Mouse (Mus musculus) liver, adult 2 months (tissue): ENCODE measurements around the gene Slc4a5. TPM values are rescaled to one million over a fixed set of nuclear protein-coding genes. Genes with fewer than 3 reads are reported as not detected.

Source experiments
- DNase-seq: peaks from one replicate; pipeline ENCODE4 v3.0.0-alpha.2; 2011; ENCODE audit warnings: low read depth, low spot score; ENCODE audit errors: extremely low read depth
- H3K27ac ChIP-seq: fragments of 200-500 bp; replicated peaks from 2 replicates; pipeline ENCODE4 v1.5.1; 2012; ENCODE audit warnings: low read depth, mild to moderate bottlenecking, control low read depth, inconsistent platforms, low read length; ENCODE audit not compliant: insufficient read depth
- H3K27me3 ChIP-seq: fragments of 200-500 bp; 2 replicates; pipeline ENCODE4 v1.6.1; 2012; ENCODE audit warnings: mild to moderate bottlenecking, moderate library complexity, low read length, inconsistent platforms; ENCODE audit not compliant: control insufficient read depth, insufficient read depth
- H3K36me3 ChIP-seq: fragments of 200-500 bp; 2 replicates; pipeline ENCODE4 v1.6.1; 2012; ENCODE audit warnings: low read length, inconsistent platforms; ENCODE audit not compliant: control insufficient read depth, insufficient read depth
- H3K4me1 ChIP-seq: fragments of 200-500 bp; 2 replicates; pipeline ENCODE4 v1.6.1; 2011; ENCODE audit warnings: low read length; ENCODE audit not compliant: control insufficient read depth, insufficient read depth
- H3K4me3 ChIP-seq: fragments of 200-500 bp; 2 replicates; pipeline ENCODE4 v1.5.1; 2011; ENCODE audit warnings: low read depth, mild to moderate bottlenecking, control low read depth, low read length, moderate library complexity; ENCODE audit not compliant: insufficient read depth
- H3K79me2 ChIP-seq: fragments of 200-500 bp; 2 replicates; pipeline ENCODE4 v1.6.1; 2012; ENCODE audit warnings: inconsistent platforms, mild to moderate bottlenecking, low read length, moderate library complexity; ENCODE audit not compliant: control insufficient read depth, insufficient read depth
- H3K9ac ChIP-seq: fragments of 200-500 bp; 2 replicates; pipeline ENCODE4 v1.6.1; 2012; ENCODE audit warnings: low read depth, mild to moderate bottlenecking, control low read depth, inconsistent platforms, low read length
- CTCF ChIP-seq: fragments of 200-500 bp; IDR thresholded peaks from 2 replicates; pipeline ENCODE4 v1.5.1; 2011; ENCODE audit warnings: low read depth, low read length, control low read depth
- POLR2A ChIP-seq: fragments of 200-500 bp; IDR thresholded peaks from 2 replicates; pipeline ENCODE4 v1.6.1; 2011; ENCODE audit warnings: low read length, control low read depth; ENCODE audit not compliant: insufficient read depth; ENCODE audit errors: extremely low read depth
- WGBS: fragments of 180-500 bp; shearing (Covaris S2); methylation state at CpG from one replicate; pipeline ENCODE4 v1.1.7; 2018; 5-methylcytosine and 5-hydroxymethylcytosine counted together
- polyA plus RNA-seq: library from polyadenylated mRNA; depleted of rRNA; stranded (reverse); fragments of >200 nt; gene quantifications from 2 replicates; pipeline ENCODE4 v1.2.3, GENCODE M21; 2012
- total RNA-seq: library from RNA; depleted of rRNA; stranded (reverse); fragments of >200 nt; gene quantifications from 2 replicates; pipeline ENCODE4 v1.2.3, GENCODE M21; 2014

The Slc4a5 gene
- total and polyA plus RNA-seq, 2 experiments: under 0.01 to 0.28 TPM

- Histone ChIP-seq H3K36me3 (peaks cover 4% of the 10 kb centered on the region; the same call in 1 of the 2 replicates), H3K27me3 (no peaks in the 10 kb centered on the region), H3K4me1 (peaks cover 6% of the 10 kb centered on the region; the same call in 1 of the 2 replicates), H3K27ac (no peak overlapping the region), H3K9ac (no peak overlapping the region), H3K4me3 (no peak overlapping the region), H3K79me2 (peaks cover 15% of the 10 kb centered on the region; the same call in 1 of the 2 replicates)
- DNase-seq: no peak
- 93% methylated on average over 8 of the region's 8 CpGs for WGBS
- TF ChIP-seq CTCF (no peak), POLR2A (no peak)
These were observed 104.2 kb downstream of the Slc4a5 start for GRCm38 (mm10) chr6:83323652-83324419.

- Histone ChIP-seq H3K36me3 (peaks cover 13% of the 10 kb centered on the region), H3K27ac (peak within 1 kb of the TSS; percentile 83), H3K4me3 (peak within 1 kb of the TSS; percentile 83), H3K4me1 (peaks cover 6% of the 10 kb centered on the region; the same call in 1 of the 2 replicates), H3K9ac (peak within 1 kb of the TSS; percentile 91), H3K79me2 (peaks cover 18% of the 10 kb centered on the region; the same call in 1 of the 2 replicates), H3K27me3 (no peaks in the 10 kb centered on the region)
- WGBS: under 1% methylated on average over 64 of the region's 65 CpGs
- peak; percentile 81; the same call in 1 of the 2 replicates for TF ChIP-seq POLR2A
- no peak for TF ChIP-seq CTCF
- peak; percentile 91 for DNase-seq
These were observed 106.1 kb downstream of the Slc4a5 start, which contains the start of the genes Mthfd2 and Mob1a for GRCm38 (mm10) chr6:83325525-83326393. Gene Mthfd2, minus strand, starts transcription at chr6:83325908. Gene Mob1a, plus strand, starts transcription at chr6:83326016.

- H3K27ac ChIP-seq: peak overlapping the region; percentile 30
- peak overlapping the region; percentile 55 for H3K9ac ChIP-seq
- peaks cover 18% of the 10 kb centered on the region for H3K36me3 ChIP-seq
- DNase-seq: no peak
- H3K4me1 ChIP-seq: peaks cover 6% of the 10 kb centered on the region; the same call in 1 of the 2 replicates
- peaks cover 18% of the 10 kb centered on the region; the same call in 1 of the 2 replicates for H3K79me2 ChIP-seq
- TF ChIP-seq POLR2A: no peak
- TF ChIP-seq CTCF: no peak
- 1% methylated on average over 6 of the region's 6 CpGs for WGBS
- H3K4me3 ChIP-seq: peak overlapping the region; percentile 83
- no peaks in the 10 kb centered on the region for H3K27me3 ChIP-seq
These were observed 106.7 kb downstream of the Slc4a5 start for GRCm38 (mm10) chr6:83326394-83326736.

DNA sequence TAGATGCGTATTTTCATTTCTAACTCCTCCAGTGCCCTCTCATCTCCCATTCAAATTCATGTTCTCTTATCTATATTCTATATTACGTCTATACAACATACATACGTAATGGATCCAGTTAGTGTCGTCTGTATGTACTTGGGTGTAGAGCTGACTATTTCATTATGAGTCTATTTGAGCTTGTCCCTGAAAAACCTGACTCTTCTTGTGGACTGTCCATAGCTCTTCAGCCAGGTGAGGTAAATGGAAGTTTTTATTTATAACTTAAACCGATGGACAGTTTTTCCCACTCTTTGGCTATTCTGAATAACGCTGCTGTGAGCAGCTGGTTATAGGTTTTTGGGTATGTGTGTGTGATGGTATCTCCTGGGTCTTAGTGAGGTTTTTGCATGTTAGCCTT, 107.1 kb downstream of the Slc4a5 start:
- Histone ChIP-seq H3K4me3 (peak overlapping the region; percentile 83; the same call in 1 of the 2 replicates), H3K79me2 (peaks cover 18% of the 10 kb centered on the region; the same call in 1 of the 2 replicates), H3K27me3 (no peaks in the 10 kb centered on the region), H3K9ac (no peak overlapping the region), H3K4me1 (peaks cover 6% of the 10 kb centered on the region; the same call in 1 of the 2 replicates), H3K36me3 (peaks cover 22% of the 10 kb centered on the region), H3K27ac (no peak overlapping the region)
- TF ChIP-seq POLR2A: no peak
- no peak for TF ChIP-seq CTCF
- no peak for DNase-seq
- 40% methylated on average over 6 of the region's 6 CpGs for WGBS

DNA sequence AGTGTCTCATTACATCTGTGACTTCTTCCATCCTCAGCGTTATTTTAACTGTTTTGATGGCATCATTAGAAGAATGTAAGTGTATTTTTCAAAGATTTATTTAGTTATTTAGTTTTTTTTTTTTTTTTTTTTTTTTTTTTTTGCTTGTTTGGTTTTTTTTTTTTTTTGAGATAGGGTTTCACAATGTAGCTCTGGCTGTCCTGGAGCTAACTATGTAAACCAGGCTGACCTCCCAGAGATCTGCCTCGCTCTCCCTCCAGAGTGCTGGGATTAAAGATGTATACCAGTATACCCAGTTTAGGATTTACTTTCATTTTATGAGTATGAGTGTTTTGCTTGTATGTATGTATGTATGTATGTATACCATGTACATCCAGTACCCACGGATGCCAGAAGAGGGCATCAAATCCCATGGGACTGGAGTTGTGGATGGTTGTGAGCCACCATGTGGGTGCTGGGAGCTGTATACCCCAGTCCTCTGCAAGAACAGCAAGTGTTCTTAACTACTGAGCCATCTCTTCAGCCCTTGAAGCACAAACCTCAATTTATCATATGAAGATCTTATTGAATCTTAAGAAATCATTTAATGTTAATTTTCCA, 108.1 kb downstream of the Slc4a5 start:
- peaks cover 6% of the 10 kb centered on the region; the same call in 1 of the 2 replicates for H3K4me1 ChIP-seq
- DNase-seq: peak; percentile 17
- H3K4me3 ChIP-seq: no peak overlapping the region
- no peak overlapping the region for H3K9ac ChIP-seq
- no peaks in the 10 kb centered on the region for H3K27me3 ChIP-seq
- no peak overlapping the region for H3K27ac ChIP-seq
- TF ChIP-seq CTCF: no peak
- TF ChIP-seq POLR2A: no peak
- WGBS: 69% methylated on average over 3 of the region's 3 CpGs
- H3K79me2 ChIP-seq: peaks cover 18% of the 10 kb centered on the region; the same call in 1 of the 2 replicates
- H3K36me3 ChIP-seq: peaks cover 28% of the 10 kb centered on the region
